Mouse (Mus musculus) embryo, embryonic 11.5 days (tissue): ENCODE data around the gene Eif2ak2.
A peak's percentile ranks its signal among the peaks of the same experiment; 100 is the strongest.

ENCODE experiments used
- DNase-seq: peaks from one replicate; pipeline ENCODE4 v3.0.0-alpha.2; 2012; ENCODE audit warnings: low read depth, low spot score

Eif2ak2 gene

GRCm38 (mm10) chr17:78882401-78883112 lies at the start of gene Eif2ak2:
Gene Eif2ak2, minus strand, starts transcription at chr17:78882573.
- DNase-seq: peak; percentile 68

- no peak for DNase-seq
These were observed 35.3 kb upstream of the Eif2ak2 start for GRCm38 (mm10) chr17:78917696-78918095.

GRCm38 (mm10) chr17:78916899-78917298 lies 34.5 kb upstream of the Eif2ak2 start:
- no peak for DNase-seq

- DNase-seq: peak; percentile 80
These were observed 34.0 kb upstream of the Eif2ak2 start, which contains the start of gene Cebpzos for GRCm38 (mm10) chr17:78916369-78916813. Gene Cebpzos, plus strand, starts transcription at chr17:78916500.

- DNase-seq: no peak
These were observed 33.4 kb upstream of the Eif2ak2 start for GRCm38 (mm10) chr17:78915772-78916171.

- DNase-seq: no peak
These were observed 31.5 kb upstream of the Eif2ak2 start for GRCm38 (mm10) chr17:78913921-78914320.

GRCm38 (mm10) chr17:78912861-78913281 lies 30.5 kb upstream of the Eif2ak2 start:
- no peak for DNase-seq

- DNase-seq: no peak
These were observed 27.0 kb upstream of the Eif2ak2 start for GRCm38 (mm10) chr17:78909374-78909773.

GRCm38 (mm10) chr17:78906892-78907291 lies 24.5 kb upstream of the Eif2ak2 start, which contains the start of gene Sult6b1:
Gene Sult6b1, minus strand, starts transcription at chr17:78906992.
- no peak for DNase-seq

- DNase-seq: no peak
These were observed 20.8 kb upstream of the Eif2ak2 start for GRCm38 (mm10) chr17:78903158-78903557.

- DNase-seq: no peak
These were observed 13.0 kb upstream of the Eif2ak2 start for GRCm38 (mm10) chr17:78895394-78895793.

GRCm38 (mm10) chr17:78894991-78895390 lies 12.6 kb upstream of the Eif2ak2 start:
- DNase-seq: no peak

- DNase-seq: no peak
These were observed 8.6 kb upstream of the Eif2ak2 start for GRCm38 (mm10) chr17:78891020-78891419.

GRCm38 (mm10) chr17:78889184-78889583 lies 6.8 kb upstream of the Eif2ak2 start:
- no peak for DNase-seq

GRCm38 (mm10) chr17:78888554-78888953 lies 6.2 kb upstream of the Eif2ak2 start:
- no peak for DNase-seq

- no peak for DNase-seq
These were observed 3.1 kb upstream of the Eif2ak2 start for GRCm38 (mm10) chr17:78885286-78886065.

GRCm38 (mm10) chr17:78883291-78883690 lies 918 bp upstream of the Eif2ak2 start:
- DNase-seq: no peak

GRCm38 (mm10) chr17:78881878-78882304 lies 482 bp downstream of the Eif2ak2 start:
- DNase-seq: no peak

- no peak for DNase-seq
These were observed 8.5 kb downstream of the Eif2ak2 start for GRCm38 (mm10) chr17:78873886-78874285.

- DNase-seq: no peak
These were observed 26.1 kb downstream of the Eif2ak2 start for GRCm38 (mm10) chr17:78856243-78856642.

- no peak for DNase-seq
These were observed 40.0 kb downstream of the Eif2ak2 start for GRCm38 (mm10) chr17:78842271-78842928.

GRCm38 (mm10) chr17:78836056-78836455 lies 46.3 kb downstream of the Eif2ak2 start:
- DNase-seq: no peak
